Mouse (Mus musculus) c-Kit-positive CD71-positive TER-119-negative erythroid progenitor cells, embryonic 14.5 days (primary cell): ENCODE data around the gene Csmd2.

Experiments used
- DNase-seq: peaks from one replicate; pipeline ENCODE4 v3.0.0-alpha.2; 2013; ENCODE audit warnings: low read depth

Csmd2 gene

GRCm38 (mm10) chr4:128340457-128340856, 352.8 kb downstream of the Csmd2 start:
- no peak for DNase-seq

DNA sequence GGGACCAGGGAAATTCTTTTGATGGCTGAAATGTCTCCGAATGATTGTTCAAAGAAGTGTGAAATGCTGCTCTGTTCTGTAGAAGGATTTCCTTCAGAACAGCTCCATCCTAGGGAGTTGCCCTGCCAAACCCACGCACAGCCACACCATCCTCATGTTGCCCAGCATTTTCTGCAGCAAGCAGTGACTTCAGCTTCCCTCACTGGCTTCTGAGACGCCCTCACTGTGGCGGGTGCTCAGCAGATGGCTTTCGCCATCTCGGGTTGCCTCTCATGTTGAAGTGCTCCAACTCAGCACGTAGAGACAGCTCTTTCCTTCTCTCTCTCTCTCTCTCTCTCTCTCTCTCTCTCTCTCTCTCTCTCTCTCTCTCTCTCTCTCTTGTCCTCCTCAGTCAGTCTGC, 353.7 kb downstream of the Csmd2 start:
- no peak for DNase-seq

- DNase-seq = no peak
Observed at GRCm38 (mm10) chr4:128342208-128342607, 354.6 kb downstream of the Csmd2 start.

GRCm38 (mm10) chr4:128358751-128359150, 371.1 kb downstream of the Csmd2 start:
- DNase-seq = no peak

- DNase-seq = no peak
Observed at GRCm38 (mm10) chr4:128365851-128366250, 378.2 kb downstream of the Csmd2 start.

DNA sequence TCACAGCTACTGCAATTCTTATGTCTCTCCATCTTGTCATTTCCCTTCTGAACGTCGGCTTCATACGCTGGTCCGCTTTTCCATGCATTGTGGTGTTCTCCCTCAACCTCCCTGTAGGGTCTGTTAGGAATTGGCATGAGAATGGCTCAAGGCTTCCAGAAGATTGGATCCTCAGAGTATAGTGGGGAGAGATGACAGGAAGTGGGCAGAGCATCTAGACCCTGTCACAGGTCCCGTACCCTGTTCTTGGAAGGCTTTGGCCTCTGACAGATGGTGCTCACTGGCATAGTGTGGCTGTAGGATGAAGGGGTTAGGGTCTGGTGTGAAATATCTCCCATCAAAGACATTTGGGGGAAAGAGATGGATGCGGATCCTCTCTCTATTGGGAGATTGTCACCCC, 380.4 kb downstream of the Csmd2 start:
- DNase-seq = no peak

DNA sequence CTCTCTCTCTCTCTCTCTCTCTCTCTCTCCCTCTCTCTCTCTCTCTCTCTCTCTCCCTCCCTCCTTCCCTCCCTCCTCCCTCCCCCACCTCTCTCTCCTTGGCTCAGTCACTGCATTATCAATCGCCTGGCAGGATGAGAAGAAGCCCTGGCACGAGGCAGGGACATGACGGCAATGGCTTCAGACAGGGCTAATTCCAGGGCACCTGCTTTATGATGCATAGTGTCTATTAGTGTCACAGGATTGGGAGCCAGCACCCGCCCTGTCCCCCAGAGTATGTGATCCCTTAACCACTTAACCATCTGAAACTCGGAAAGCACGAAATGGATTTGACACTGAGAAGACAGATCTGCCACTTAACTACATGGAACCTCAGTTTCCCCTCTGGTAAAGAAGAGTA, 384.1 kb downstream of the Csmd2 start:
- no peak for DNase-seq

- DNase-seq = no peak
Observed at GRCm38 (mm10) chr4:128373196-128373595, 385.5 kb downstream of the Csmd2 start.

DNA sequence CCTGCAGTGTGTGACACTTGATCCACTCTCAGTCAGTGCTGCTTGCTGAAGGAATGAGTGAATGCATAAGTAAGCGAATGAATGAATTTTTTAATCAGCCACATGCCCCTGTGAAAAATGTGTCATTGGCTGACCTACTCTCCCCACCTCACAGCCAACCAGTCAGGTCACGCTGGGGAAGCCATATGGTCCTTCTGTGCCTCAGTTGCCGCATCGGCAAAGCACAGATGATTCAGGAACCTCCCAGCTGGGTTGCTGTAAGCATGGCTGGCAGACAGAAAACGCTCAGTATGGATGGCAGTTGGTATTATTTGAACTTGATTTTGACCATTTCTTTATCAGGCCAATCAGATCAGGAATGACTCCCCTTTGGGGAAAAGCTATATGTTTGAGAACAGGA, 386.4 kb downstream of the Csmd2 start:
- no peak for DNase-seq

- DNase-seq = no peak
Observed at GRCm38 (mm10) chr4:128378946-128379345, 391.3 kb downstream of the Csmd2 start.

GRCm38 (mm10) chr4:128381331-128381730, 393.7 kb downstream of the Csmd2 start:
- DNase-seq = no peak

DNA sequence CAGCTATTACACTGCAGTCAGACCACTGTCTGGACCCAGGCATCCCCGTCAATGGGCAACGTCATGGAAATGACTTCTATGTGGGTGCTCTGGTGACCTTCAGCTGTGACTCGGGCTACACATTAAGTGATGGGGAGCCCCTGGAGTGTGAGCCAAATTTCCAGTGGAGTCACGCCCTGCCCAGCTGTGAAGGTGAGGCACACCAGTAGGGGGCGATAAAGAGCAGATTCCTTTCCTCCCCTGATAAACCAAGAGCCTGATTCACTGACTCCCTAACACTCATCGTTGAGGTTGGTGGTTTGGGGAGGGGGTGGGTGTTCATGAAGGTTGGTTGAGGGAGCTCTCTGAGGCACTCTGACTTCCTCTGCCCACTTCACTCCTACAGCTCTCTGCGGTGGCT, 396.1 kb downstream of the Csmd2 start:
- no peak for DNase-seq

- DNase-seq = no peak
Observed at GRCm38 (mm10) chr4:128391484-128391883, 403.8 kb downstream of the Csmd2 start.

GRCm38 (mm10) chr4:128392279-128392678, 404.6 kb downstream of the Csmd2 start:
- no peak for DNase-seq

DNA sequence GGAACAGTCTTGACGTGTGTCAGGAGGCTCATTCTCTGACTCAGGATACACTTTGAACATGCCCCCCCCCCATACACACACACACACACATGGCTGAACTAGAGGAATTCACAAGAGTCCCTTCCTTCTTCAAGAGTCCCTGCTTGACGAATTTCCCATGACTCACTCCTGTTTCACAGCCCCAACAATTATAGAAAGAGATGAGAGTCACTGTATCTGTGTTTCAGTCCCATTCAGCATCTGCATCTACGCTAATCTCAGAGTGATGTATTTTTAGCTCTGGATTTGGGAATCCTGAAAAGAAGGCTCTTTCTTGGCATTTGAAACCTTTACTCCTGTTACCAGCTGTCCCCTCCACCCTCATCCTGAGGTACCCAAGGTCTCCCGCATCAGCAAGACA, 406.2 kb downstream of the Csmd2 start:
- DNase-seq = no peak

- DNase-seq = no peak
Observed at GRCm38 (mm10) chr4:128396616-128397015, 409.0 kb downstream of the Csmd2 start.

GRCm38 (mm10) chr4:128397804-128398203, 410.1 kb downstream of the Csmd2 start:
- no peak for DNase-seq

GRCm38 (mm10) chr4:128398948-128399347, 411.3 kb downstream of the Csmd2 start:
- DNase-seq = no peak

DNA sequence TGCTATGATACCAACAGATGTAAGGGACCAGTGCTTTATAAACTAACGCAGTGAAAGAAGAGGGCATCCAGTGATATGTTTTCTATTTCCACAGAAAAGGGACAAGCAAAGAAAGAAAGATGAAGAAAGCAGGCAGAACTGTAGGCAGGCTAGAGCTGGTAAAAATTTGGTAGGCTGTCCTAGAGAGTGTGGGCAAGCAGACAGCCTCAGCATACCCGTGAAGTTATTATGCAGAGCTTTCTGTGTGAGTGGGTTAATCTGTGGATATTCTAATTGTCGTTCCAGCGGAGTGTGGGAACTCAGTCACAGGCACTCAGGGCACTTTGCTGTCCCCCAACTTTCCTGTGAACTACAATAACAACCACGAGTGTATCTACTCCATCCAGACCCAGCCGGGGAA, 412.4 kb downstream of the Csmd2 start:
- no peak for DNase-seq

DNA sequence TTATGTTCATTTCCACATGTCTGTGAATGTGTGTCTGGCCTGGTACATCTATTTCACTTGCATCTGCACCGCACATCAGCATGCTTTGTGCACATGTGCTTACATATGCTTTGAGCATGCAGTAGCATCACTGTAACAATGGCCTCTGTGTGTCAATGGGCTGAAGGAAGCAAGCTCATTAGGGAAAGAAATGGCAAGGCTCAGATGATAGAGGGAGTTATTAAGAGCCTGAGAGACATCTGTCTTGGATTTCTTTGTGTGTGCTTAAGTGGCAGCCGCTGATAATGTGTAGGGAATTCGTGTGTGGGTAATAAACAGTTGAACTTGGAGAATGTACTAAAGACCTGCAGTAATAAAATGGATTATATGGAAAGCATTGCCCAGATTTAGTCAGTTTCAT, 413.9 kb downstream of the Csmd2 start:
- no peak for DNase-seq

DNA sequence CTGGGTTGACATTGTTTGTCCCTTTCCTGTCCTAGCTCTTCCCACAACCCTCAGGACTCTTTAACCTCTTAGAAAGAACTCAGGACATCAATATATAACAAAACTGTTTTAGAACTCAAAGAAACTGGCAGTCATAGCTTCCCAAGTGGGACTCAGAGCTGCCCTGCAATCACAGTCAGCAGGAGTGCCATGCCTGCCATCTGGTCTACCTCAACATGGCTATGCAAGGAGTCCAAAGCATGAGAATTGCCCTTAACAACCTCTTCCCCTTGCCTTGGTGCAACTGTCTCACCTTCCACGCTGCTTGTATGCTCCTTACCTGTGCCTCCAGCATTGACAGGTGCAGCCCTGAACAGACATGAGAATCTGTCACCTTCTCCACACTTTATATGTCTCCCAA, 415.0 kb downstream of the Csmd2 start:
- no peak for DNase-seq

DNA sequence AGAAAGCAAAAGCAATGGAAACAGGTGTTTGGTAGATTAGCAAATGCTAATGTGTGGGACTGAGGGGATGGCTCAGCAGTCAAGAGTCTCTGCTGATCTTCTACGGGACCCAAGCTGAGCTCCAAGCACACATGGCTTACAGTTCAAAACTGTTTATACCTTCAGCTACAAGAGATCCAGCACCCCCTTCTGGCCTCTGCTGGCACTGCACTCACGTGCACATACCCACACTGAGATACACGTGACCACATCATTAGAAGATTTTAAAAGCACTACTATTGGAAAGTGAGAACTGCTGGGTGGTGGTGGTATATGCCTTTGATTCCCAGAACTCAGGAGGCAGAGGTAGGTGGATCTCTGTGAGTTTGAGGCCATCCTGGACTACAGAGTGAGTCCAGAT, 417.9 kb downstream of the Csmd2 start:
- no peak for DNase-seq

- DNase-seq = no peak
Observed at GRCm38 (mm10) chr4:128407084-128407845, 419.6 kb downstream of the Csmd2 start.

DNA sequence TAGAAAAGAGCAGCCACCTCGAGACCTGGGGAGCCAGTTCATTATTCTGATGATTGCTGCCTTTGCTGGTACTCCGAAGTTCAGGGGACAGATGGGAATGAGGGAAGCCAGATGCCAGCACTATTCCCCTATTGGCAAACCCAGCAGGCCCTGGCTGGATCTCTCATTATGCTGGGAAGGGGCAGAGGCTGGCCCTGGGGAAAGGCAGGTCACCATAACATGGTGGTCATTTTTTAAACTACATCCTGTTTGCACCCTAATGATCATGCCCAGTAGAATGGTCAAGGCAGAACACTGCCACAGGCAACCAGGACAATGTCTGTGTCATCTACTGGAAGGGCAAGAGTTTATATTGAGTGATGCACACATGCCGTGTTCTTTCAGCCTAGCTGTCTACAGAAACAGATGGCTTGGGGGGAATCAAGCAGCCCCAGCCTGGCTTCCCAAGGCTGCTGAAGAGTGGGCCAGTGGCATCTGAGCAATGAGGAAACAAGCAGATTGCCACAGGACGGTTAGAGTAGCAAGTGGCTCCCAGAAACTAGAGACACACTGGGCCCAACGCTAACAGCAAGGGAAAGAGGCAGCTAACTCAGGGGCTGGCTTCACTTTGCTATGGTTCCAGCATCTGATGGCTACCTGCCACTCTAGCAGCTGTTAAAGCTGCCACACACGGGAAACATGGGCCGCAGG, 424.4 kb downstream of the Csmd2 start:
- no peak for DNase-seq
